ENCODE assay signal across 19 mouse cellular contexts in the genomic region with DNA sequence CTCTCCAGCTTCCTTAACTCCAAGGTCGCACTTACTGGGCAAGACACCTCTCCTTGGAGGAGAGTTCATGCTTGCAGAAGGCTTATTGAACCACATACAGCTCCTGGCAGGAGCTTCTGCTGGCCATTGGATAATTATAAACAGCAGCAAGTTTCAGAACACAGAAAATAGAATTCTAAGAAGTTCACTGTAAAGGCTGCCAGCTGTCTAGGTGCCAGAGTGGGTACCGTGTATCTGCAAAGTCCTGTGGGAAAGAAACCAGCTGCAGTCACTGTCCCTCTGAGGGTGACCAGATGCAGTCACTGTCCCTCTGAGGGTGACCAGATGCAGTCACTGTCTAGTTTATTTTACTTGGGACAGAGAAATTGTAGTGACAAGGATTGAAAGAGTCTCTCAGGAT.
DNase-seq lines count a peak whose midpoint lies in the region.
"Had no signal": no experiment of that assay in that cellular context is flagged by ENCODE, and none has a peak within 500 bp of the region (broad histone marks: within the 10 kb centered on the region; RNA-seq: fewer than 3 reads in every experiment).

No protein-coding gene starts in this region.

- H3K27ac ChIP-seq in heart, embryonic 10.5 days, result no peak overlapping the region
- H3K27ac ChIP-seq: embryonic facial prominence, embryonic 15.5 days; forebrain, embryonic 10.5 days; gastrocnemius, adult 2 months; limb, embryonic 10.5 days; midbrain, embryonic 10.5 days; neural tube, embryonic 13.5 days had no signal

- H3K4me3 ChIP-seq in heart, embryonic 10.5 days, result no peak overlapping the region
- H3K4me3 ChIP-seq: embryonic facial prominence, embryonic 15.5 days; forebrain, embryonic 10.5 days; gastrocnemius, adult 2 months; limb, embryonic 10.5 days; midbrain, embryonic 10.5 days; neural tube, embryonic 13.5 days had no signal

- no peaks in the 10 kb centered on the region for H3K4me1 ChIP-seq in heart, embryonic 10.5 days
- H3K4me1 ChIP-seq: embryonic facial prominence, embryonic 15.5 days; forebrain, embryonic 10.5 days; limb, embryonic 10.5 days; midbrain, embryonic 10.5 days had no signal

- peak; percentile 5 for DNase-seq in cerebellum, adult 11-12 months
- DNase-seq in cerebellum, adult 9-11 months, result no peak
- DNase-seq in heart, postnatal 10 days, result peak; percentile 45 to 69
- DNase-seq in heart, embryonic 10.5 days (ENCODE audit: low spot score), result no peak
- DNase-seq in layer of hippocampus, postnatal 10 days (ENCODE audit: low spot score in 2 of 2), result peak; percentile 17 to 31
- DNase-seq in layer of hippocampus, adult 18-20 months (ENCODE audit: low spot score in 2 of 2), result no peak
- peak; percentile 21 to 33 for DNase-seq in kidney, postnatal 25 days
- DNase-seq in adrenal gland, postnatal 10 days, result no peak
- DNase-seq: embryo, embryonic 11 days; gastrocnemius, adult 2 months; lung, adult 2 months; lung, postnatal 36 days; thymus, adult 18-20 months had no signal

- H3K27me3 ChIP-seq in heart, embryonic 10.5 days (ENCODE audit: insufficient read depth, poor library complexity, severe bottlenecking), result no peaks in the 10 kb centered on the region
- H3K27me3 ChIP-seq: embryonic facial prominence, embryonic 15.5 days; neural tube, embryonic 13.5 days had no signal

- H3K36me3 ChIP-seq in heart, embryonic 10.5 days, result no peaks in the 10 kb centered on the region
- H3K36me3 ChIP-seq: embryonic facial prominence, embryonic 15.5 days; forebrain, embryonic 10.5 days; G1E; limb, embryonic 10.5 days; midbrain, embryonic 10.5 days; neural tube, embryonic 13.5 days had no signal

- WGBS in heart, embryonic 10.5 days, result 89% methylated on average over 2 of the region's 2 CpGs

- intact Hi-C loops in heart, postnatal 10 days (cut with DNase I), result no loop called here

- H3K9me3 ChIP-seq in heart, embryonic 10.5 days, result no peaks in the 10 kb centered on the region
- H3K9me3 ChIP-seq: embryonic facial prominence, embryonic 15.5 days; forebrain, embryonic 10.5 days; G1E; limb, embryonic 10.5 days; midbrain, embryonic 10.5 days; neural tube, embryonic 13.5 days had no signal

Comparison
In these comparisons a context has a peak if more than half of its experiments do, and no peak if none do; other contexts are left out.
1. DNase-seq: peak in cerebellum, adult 11-12 months (single experiment), heart, postnatal 10 days (2 of 2), layer of hippocampus, postnatal 10 days (2 of 2) and kidney, postnatal 25 days (2 of 2); none in cerebellum, adult 9-11 months (single experiment), heart, embryonic 10.5 days (single experiment), layer of hippocampus, adult 18-20 months (0 of 2) and adrenal gland, postnatal 10 days (single experiment).